Mouse (Mus musculus): ENCODE measurements at regions not wholly inside any gene's neighbourhood (a gene's known extent, or its start where the extent isn't known, plus 50 kb on each side); places are given as distances from the start of the nearest gene placed in this dataset.

DNA sequence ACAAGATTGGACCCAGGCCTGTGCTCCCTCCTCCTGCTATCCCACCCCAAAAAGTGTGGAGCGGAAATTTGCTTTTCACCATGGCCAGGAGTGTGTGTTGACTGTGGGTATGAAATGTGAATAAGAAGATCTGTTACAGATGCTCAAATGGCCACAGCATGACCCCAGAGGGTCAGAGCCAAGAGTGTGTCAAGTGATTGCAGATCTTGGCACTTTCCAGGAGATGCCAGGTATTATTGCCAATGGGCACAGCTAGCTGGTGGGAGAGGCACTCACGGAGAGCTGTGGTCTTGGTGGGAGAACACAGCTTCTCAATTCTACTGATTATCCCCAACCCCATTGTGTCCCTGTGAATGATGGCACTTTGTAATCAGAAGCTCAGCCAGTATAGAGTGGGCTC is 62.7 kb downstream of the Smim20 start:
- DNase-seq (ENCODE audit: low spot score): no peak

GRCm38 (mm10) chr5:53336704-53337103 is 69.8 kb downstream of the Smim20 start:
- no peak for DNase-seq (ENCODE audit: low spot score)

DNA sequence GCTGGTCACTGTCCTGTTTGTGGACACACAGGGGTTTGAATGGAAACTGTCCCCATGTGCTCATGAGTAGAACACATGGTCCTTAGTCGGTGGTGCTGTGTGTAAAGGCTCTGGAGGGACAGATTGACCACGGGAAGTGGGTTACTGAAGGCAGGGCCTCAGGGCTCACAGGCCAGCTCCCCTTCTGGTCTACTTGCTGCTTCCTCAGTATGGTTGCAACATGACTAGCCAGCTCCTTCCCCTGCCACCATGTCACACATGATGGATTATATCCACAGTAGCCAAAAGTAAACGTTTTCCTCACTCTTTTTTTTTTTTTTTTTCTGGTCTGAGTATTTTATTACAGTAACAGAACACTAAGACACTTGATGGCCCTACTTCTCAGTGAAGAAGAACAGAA is 70.9 kb downstream of the Smim20 start:
- no peak for DNase-seq (ENCODE audit: low spot score)

- no peak for DNase-seq (ENCODE audit: low spot score)
These were observed 78.3 kb downstream of the Smim20 start for GRCm38 (mm10) chr5:53345164-53345563.

DNA sequence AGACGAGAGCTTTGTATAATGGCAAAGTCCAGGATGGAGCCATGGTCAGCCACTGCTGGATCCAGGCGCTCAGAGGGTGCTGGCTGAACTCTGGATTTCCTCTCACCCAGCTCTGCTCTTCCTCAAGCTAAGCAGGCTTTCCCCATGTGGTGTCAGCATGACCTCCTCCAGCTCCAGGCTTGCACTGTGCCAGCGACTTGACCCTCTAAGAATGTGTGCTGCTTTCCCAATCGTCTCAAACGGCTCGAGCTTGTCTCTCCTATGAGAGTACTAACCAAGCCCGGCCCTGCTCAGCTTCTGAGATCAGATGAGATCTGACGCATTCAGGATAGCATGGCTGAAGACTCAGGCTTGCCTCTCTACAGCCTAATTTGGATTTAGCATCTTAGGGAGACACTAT is 79.1 kb downstream of the Smim20 start:
- DNase-seq (ENCODE audit: low spot score): peak; percentile 59

- peak; percentile 29 for DNase-seq (ENCODE audit: low spot score)
These were observed 79.9 kb downstream of the Smim20 start for GRCm38 (mm10) chr5:53346756-53347155.

- no peak for DNase-seq (ENCODE audit: low spot score)
These were observed 86.0 kb downstream of the Smim20 start for GRCm38 (mm10) chr5:53352852-53353251.

GRCm38 (mm10) chr5:53354296-53354695 is 87.4 kb downstream of the Smim20 start:
- no peak for DNase-seq (ENCODE audit: low spot score)

- DNase-seq (ENCODE audit: low spot score): peak; percentile 69
These were observed 88.2 kb downstream of the Smim20 start for GRCm38 (mm10) chr5:53355069-53355468.

- DNase-seq (ENCODE audit: low spot score): no peak
These were observed 90.3 kb downstream of the Smim20 start for GRCm38 (mm10) chr5:53357086-53357608.

DNA sequence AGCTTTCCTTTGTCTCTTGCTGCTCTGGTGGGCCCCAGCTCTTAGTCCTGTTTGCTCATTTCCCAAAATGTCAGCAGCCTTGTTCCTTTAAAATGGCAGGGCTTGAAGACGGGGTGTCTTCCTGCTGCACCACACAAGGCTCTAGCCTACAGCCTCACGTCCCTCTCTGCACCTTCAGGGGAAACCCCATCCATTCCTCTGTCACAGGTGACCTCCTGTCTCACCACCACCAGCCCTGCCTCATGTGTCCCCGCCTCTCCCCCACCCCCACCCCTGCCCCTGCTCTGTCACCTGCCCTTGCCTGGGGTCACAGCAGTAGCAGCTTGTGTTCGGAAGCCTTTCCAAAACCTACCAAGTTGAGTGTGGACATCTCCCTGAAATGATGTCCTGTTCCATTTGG is 91.3 kb downstream of the Smim20 start:
- DNase-seq (ENCODE audit: low spot score): no peak

DNA sequence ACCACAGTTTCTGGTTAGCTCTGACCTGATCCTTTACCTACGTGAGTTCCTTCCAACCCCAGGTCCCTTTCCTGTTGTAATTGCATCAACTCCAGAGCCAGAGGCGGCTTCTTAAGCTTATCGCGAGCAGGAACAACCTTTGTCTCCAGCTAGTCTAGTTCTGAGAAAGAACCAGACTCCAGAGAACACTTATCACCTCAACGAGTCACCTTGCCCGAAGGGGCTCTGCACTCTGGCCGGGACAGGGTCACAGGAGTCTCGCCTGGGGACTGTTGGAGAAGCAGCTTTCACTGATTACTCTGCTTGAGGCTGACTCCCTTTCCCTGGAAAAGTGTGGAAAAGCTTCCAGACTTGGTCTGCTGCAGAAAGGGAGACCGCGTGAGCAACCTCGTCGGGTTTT is 93.0 kb downstream of the Smim20 start:
- DNase-seq (ENCODE audit: low spot score): no peak

- DNase-seq (ENCODE audit: low spot score): no peak
These were observed 94.4 kb downstream of the Smim20 start for GRCm38 (mm10) chr5:53361295-53361694.

- no peak for DNase-seq (ENCODE audit: low spot score)
These were observed 97.0 kb downstream of the Smim20 start for GRCm38 (mm10) chr5:53363898-53364297.

DNA sequence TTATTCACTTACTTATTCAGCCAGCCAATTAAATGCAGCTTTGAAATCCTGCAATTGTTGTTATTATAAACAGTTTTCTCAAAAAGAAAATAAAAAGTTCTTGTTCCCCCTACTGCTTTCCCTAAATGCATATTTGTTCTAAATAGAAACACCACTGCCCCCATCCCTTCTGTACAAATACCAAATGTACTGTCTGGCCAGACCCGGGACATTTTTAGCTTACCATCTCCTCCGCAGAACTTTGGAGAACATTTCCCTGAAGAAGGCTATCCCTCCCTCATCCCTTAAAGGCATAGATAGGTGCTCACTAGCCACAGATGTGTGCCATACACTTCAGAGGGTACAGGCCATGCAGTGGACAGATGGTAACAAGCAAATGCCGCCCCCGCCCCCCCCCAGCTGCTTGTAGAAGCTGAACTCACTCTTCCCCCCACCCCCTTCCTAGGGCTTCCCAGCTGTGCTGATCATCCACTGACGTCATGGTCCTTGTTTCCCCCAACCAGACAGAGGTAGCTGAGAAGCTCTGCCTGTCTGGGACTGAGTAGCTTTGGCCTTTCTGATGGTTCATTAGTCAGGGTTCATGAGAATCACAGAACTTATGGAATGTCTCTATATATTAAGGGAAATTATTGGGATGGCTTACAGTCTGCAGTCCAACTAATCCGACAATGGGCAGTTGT is 98.9 kb upstream of the Rbpj start:
- DNase-seq (ENCODE audit: low spot score): no peak

DNA sequence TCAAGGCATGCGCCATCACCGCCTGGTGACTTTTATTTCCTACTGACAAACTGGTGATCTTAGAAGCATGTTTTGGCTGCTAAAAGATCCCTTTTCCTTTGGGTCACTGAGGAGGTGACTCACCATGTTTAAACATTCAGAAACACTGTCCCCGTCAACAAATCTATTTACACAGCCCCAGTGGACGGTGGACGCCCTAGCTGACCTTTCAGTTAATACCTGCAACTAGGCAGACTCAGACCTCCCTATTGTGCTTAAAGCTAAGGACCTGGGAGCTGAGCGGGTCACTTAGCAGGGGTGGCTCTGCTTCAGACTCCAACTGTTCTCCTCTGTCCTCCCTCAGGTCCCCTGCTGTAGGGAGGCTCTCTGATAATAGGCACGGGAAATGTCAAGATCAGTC is 95.7 kb upstream of the Rbpj start:
- no peak for DNase-seq (ENCODE audit: low spot score)

- DNase-seq (ENCODE audit: low spot score): no peak
These were observed 94.3 kb upstream of the Rbpj start for GRCm38 (mm10) chr5:53371638-53372037.

- DNase-seq (ENCODE audit: low spot score): no peak
These were observed 92.6 kb upstream of the Rbpj start for GRCm38 (mm10) chr5:53373315-53373714.

DNA sequence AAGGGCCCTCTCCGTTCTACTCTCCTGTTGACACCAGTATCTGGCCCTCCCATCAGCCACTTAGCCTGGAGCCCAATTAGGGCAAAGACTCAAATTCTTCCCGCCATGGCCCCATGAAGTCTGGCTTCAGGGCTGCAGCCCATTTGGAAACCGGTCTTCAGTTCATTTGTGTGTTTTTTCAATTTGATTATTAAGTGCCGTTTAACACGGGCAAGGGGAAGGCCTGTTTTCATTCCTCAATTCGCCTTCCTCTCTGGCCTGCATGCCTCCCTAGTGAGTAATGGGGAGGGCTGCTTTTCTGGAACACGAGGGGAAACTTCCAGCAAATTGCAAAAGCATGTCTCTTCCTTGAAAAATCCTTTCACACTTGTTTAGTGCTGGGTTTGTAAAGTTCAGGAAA is 89.1 kb upstream of the Rbpj start:
- peak; percentile 18 for DNase-seq (ENCODE audit: low spot score)

GRCm38 (mm10) chr5:53377698-53378097 is 88.3 kb upstream of the Rbpj start:
- no peak for DNase-seq (ENCODE audit: low spot score)

DNA sequence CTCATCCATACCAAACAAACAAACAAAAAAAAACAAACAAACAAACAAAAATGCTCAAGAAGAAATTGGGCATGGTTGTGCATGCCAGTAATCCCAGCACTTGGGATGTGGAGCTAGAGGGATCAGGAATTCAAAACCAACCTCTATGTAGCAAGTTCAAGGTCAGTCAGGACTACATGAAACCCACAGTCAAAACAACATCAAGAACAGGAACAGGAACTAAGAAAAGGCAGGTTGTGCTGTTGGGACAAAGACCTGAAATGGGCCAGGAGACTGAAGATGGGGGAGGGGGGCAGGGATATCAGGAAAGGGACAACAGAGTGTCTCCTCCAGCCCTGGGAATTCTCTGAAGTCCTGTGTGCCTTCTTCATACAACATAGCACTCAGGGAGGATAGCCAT is 87.8 kb upstream of the Rbpj start:
- no peak for DNase-seq (ENCODE audit: low spot score)

GRCm38 (mm10) chr5:53378599-53378998 is 87.4 kb upstream of the Rbpj start:
- no peak for DNase-seq (ENCODE audit: low spot score)

DNA sequence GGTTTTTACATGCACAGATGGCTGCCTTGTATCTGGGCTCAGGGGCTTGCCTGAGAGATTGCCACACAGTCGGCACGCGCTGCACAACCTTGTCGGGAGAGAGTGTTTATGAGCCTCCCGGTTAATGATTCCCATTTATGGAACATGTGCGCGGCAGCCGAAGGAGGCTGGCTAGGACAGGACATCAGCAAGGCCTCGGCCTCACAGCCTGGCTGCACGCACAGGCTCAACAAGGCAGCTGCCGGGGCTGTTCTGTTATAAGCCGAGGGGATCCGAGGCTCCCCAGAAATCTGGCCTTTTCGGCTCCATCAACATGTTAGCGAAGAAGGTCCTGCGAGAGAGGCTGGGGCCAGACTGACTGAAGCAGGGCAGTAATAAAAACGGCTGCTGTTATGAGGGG is 86.3 kb upstream of the Rbpj start:
- no peak for DNase-seq (ENCODE audit: low spot score)

- no peak for DNase-seq (ENCODE audit: low spot score)
These were observed 85.7 kb upstream of the Rbpj start for GRCm38 (mm10) chr5:53380203-53380602.
